Mouse (Mus musculus): ENCODE measurements around the gene Olfr877. TPM values are rescaled to one million over a fixed set of nuclear protein-coding genes. Genes with fewer than 3 reads are reported as not detected.

Olfr877 gene
- polyA plus RNA-seq, 1 experiment, result not detected

- H3K4me3 ChIP-seq (ENCODE audit: insufficient read depth, low read length), result no peak overlapping the region
- TF ChIP-seq CTCF (IDR thresholded peaks at IDR 0.05; ENCODE audit: low read depth, low read length) (no peak), POLR2A (IDR thresholded peaks at IDR 0.05; ENCODE audit: borderline replicate concordance, low read depth, low read length) (no peak)
- no peak overlapping the region for H3K27ac ChIP-seq (ENCODE audit: insufficient read depth, low read depth, low read length)
- no peaks in the 10 kb centered on the region for H3K4me1 ChIP-seq (ENCODE audit: control insufficient read depth, insufficient read depth, low read length)
Measured at GRCm38 (mm10) chr9:37871536-37871935, 17.5 kb downstream of the Olfr877 start.

DNA sequence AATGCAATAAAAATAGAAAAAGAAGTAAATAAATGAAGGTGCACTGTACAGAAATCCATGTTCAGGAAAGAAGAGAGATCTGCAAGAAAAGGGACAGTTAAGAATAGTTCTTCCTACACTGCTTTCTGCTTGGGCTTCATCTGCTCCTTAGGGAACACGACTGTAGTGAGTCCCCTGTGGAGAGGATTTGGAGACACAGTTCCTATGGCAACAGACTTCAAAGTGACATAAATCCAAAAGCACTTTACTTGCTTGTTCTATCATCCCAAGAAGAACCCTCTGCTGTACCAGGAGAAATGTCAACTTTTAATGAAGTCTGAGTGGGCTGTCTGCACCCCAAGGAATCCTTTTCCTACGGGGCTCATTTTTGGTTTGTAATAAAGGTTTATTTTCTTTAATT is 36.9 kb downstream of the Olfr877 start:
- TF ChIP-seq POLR2A (IDR thresholded peaks at IDR 0.05; ENCODE audit: borderline replicate concordance, low read depth, low read length) (no peak), CTCF (IDR thresholded peaks at IDR 0.05; ENCODE audit: low read depth, low read length) (no peak)
- no peak overlapping the region for H3K27ac ChIP-seq (ENCODE audit: insufficient read depth, low read depth, low read length)

GRCm38 (mm10) chr9:37896661-37897060 is 42.6 kb downstream of the Olfr877 start, which contains the start of gene Olfr145:
Olfr145 (plus strand) TSS chr9:37896724.
- Histone ChIP-seq H3K4me3 (ENCODE audit: insufficient read depth, low read length) (no peak within 1 kb of the TSS), H3K4me1 (ENCODE audit: control insufficient read depth, insufficient read depth, low read length) (no peaks in the 10 kb centered on the region), H3K27ac (ENCODE audit: insufficient read depth, low read depth, low read length) (no peak within 1 kb of the TSS)
- TF ChIP-seq CTCF (IDR thresholded peaks at IDR 0.05; ENCODE audit: low read depth, low read length) (no peak), POLR2A (IDR thresholded peaks at IDR 0.05; ENCODE audit: borderline replicate concordance, low read depth, low read length) (no peak)

More for the DNA sequence above, 36.9 kb downstream of the Olfr877 start:
- Histone ChIP-seq H3K4me1 (ENCODE audit: control insufficient read depth, insufficient read depth, low read length) (no peaks in the 10 kb centered on the region), H3K4me3 (ENCODE audit: insufficient read depth, low read length) (no peak overlapping the region)

- no peaks in the 10 kb centered on the region for H3K4me1 ChIP-seq (ENCODE audit: control insufficient read depth, insufficient read depth, low read length)
- TF ChIP-seq CTCF (IDR thresholded peaks at IDR 0.05; ENCODE audit: low read depth, low read length), result no peak
- no peak for TF ChIP-seq POLR2A (IDR thresholded peaks at IDR 0.05; ENCODE audit: borderline replicate concordance, low read depth, low read length)
- no peak overlapping the region for H3K4me3 ChIP-seq (ENCODE audit: insufficient read depth, low read length)
- H3K27ac ChIP-seq (ENCODE audit: insufficient read depth, low read depth, low read length), result no peak overlapping the region
Measured at GRCm38 (mm10) chr9:37905555-37905954, 51.5 kb downstream of the Olfr877 start.

Other genes starting within 250 kb of the Olfr877 start
- gene Spa17, start 240.5 kb upstream of the Olfr877 start, polyA plus RNA-seq (2012; ENCODE audit: insufficient read depth, insufficient read length, missing spikeins), result 1.3 and 1.6 TPM in 2 replicates
- gene Tbrg1, start 197.0 kb upstream of the Olfr877 start, polyA plus RNA-seq (2012; ENCODE audit: insufficient read depth, insufficient read length, missing spikeins), result 36.4 and 36.5 TPM in 2 replicates
- not detected in 2 replicates for gene Panx3, start 185.0 kb upstream of the Olfr877 start, polyA plus RNA-seq (2012; ENCODE audit: insufficient read depth, insufficient read length, missing spikeins)
- gene Olfr160, start 138.0 kb upstream of the Olfr877 start, polyA plus RNA-seq (2012; ENCODE audit: insufficient read depth, insufficient read length, missing spikeins), result not detected in 2 replicates
- gene Olfr874, start 109.2 kb upstream of the Olfr877 start, polyA plus RNA-seq (2012; ENCODE audit: insufficient read depth, insufficient read length, missing spikeins), result not detected in 2 replicates
- not detected in 2 replicates for gene Olfr875, start 82.4 kb upstream of the Olfr877 start, polyA plus RNA-seq (2012; ENCODE audit: insufficient read depth, insufficient read length, missing spikeins)
- 0.17 TPM in 1 of 2 replicates, not detected in the other for gene Olfr876, start 51.2 kb upstream of the Olfr877 start, polyA plus RNA-seq (2012; ENCODE audit: insufficient read depth, insufficient read length, missing spikeins)
- gene Olfr145, start 42.5 kb downstream of the Olfr877 start, polyA plus RNA-seq (2012; ENCODE audit: insufficient read depth, insufficient read length, missing spikeins), result 0.16 TPM in 1 of 2 replicates, not detected in the other
- not detected in 2 replicates for gene Olfr878, start 63.6 kb downstream of the Olfr877 start, polyA plus RNA-seq (2012; ENCODE audit: insufficient read depth, insufficient read length, missing spikeins)
- not detected in 2 replicates for gene Olfr881, start 137.6 kb downstream of the Olfr877 start, polyA plus RNA-seq (2012; ENCODE audit: insufficient read depth, insufficient read length, missing spikeins)
- gene Olfr883, start 171.5 kb downstream of the Olfr877 start, polyA plus RNA-seq (2012; ENCODE audit: insufficient read depth, insufficient read length, missing spikeins), result not detected in 2 replicates
- not detected in 2 replicates for gene Olfr884, start 192.3 kb downstream of the Olfr877 start, polyA plus RNA-seq (2012; ENCODE audit: insufficient read depth, insufficient read length, missing spikeins)
- gene Olfr885, start 207.1 kb downstream of the Olfr877 start, polyA plus RNA-seq (2012; ENCODE audit: insufficient read depth, insufficient read length, missing spikeins), result not detected in 2 replicates
- gene Olfr887, start 229.8 kb downstream of the Olfr877 start, polyA plus RNA-seq (2012; ENCODE audit: insufficient read depth, insufficient read length, missing spikeins), result not detected in 2 replicates